Mouse (Mus musculus) liver, adult 2 months (tissue): ENCODE data around the gene Tcerg1l.

Source experiments
- CTCF ChIP-seq: fragments of 200-500 bp; IDR thresholded peaks from 2 replicates; pipeline ENCODE4 v1.5.1; 2011; ENCODE audit warnings: low read depth, low read length, control low read depth
- POLR2A ChIP-seq: fragments of 200-500 bp; IDR thresholded peaks from 2 replicates; pipeline ENCODE4 v1.6.1; 2011; ENCODE audit warnings: low read length, control low read depth; ENCODE audit not compliant: insufficient read depth; ENCODE audit errors: extremely low read depth

GRCm38 (mm10) chr7:138397485-138398181 lies at the start of gene Tcerg1l:
- TF ChIP-seq CTCF: no peak
- no peak for TF ChIP-seq POLR2A
